ENCODE assay signal across 8 mouse cellular contexts in genomic region chr13:41249538-41250317, GRCm38 (mm10). TPM values are rescaled to one million over a fixed set of nuclear protein-coding genes. Genes with fewer than 3 reads are reported as not detected.
A peak's percentile ranks its signal among the peaks of the same experiment; 100 is the strongest.
DNase-seq lines count a peak whose midpoint lies in the region; ATAC-seq and TF ChIP-seq lines count a peak whose summit lies in the region.

Gene Smim13 (plus strand): TSS chr13:41249844.

- DNase-seq in A20 (ENCODE audit: low read depth, low spot score): peak; percentile 99
- peak; percentile 93 for DNase-seq in heart, adult 9 months (ENCODE audit: low spot score in 2 of 2)
- peak; percentile 67 to 75 for DNase-seq in monocyte, adult 2 months (ENCODE audit: low read depth in 1 of 2, low spot score in 2 of 2)
- DNase-seq in spleen, postnatal 36 days (ENCODE audit: low spot score in 2 of 2): peak; percentile 94 to 95

- H3K27ac ChIP-seq in bone marrow macrophage, adult 2 months (ENCODE audit: insufficient read depth, low read depth, low read length): peak within 1 kb of the TSS; percentile 85
- H3K27ac ChIP-seq in embryonic fibroblast, embryonic 13.5 days (ENCODE audit: insufficient read depth, low read length): peak within 1 kb of the TSS; percentile 62; the same call in 1 of the 2 replicates
- peak within 1 kb of the TSS; percentile 76 for H3K27ac ChIP-seq in kidney, embryonic 14.5 days (ENCODE audit: low read depth, low read length)
- H3K27ac ChIP-seq in limb, embryonic 15.5 days: peak within 1 kb of the TSS; percentile 95

- H3K4me1 ChIP-seq in bone marrow macrophage, adult 2 months (ENCODE audit: control insufficient read depth, insufficient read depth, low read length): peaks cover 12% of the 10 kb centered on the region
- no peaks in the 10 kb centered on the region for H3K4me1 ChIP-seq in embryonic fibroblast, embryonic 13.5 days (ENCODE audit: control insufficient read depth, insufficient read depth, low read length)
- peaks cover 4% of the 10 kb centered on the region; the same call in 1 of the 2 replicates for H3K4me1 ChIP-seq in kidney, embryonic 14.5 days (ENCODE audit: control insufficient read depth, insufficient read depth, low read length)
- H3K4me1 ChIP-seq in limb, embryonic 15.5 days: no peaks in the 10 kb centered on the region; the same call in 1 of the 2 replicates

- WGBS in kidney, embryonic 14.5 days: under 1% methylated on average over 58 of the region's 78 CpGs
- under 1% methylated on average over 62 of the region's 78 CpGs for WGBS in limb, embryonic 15.5 days

- H3K4me3 ChIP-seq in bone marrow macrophage, adult 2 months (ENCODE audit: insufficient read depth, low read length): peak within 1 kb of the TSS; percentile 99
- H3K4me3 ChIP-seq in embryonic fibroblast, embryonic 13.5 days (ENCODE audit: insufficient read depth, low read length): peak within 1 kb of the TSS; percentile 70
- H3K4me3 ChIP-seq in kidney, embryonic 14.5 days (ENCODE audit: low read length): peak within 1 kb of the TSS; percentile 79
- peak within 1 kb of the TSS; percentile 86 for H3K4me3 ChIP-seq in limb, embryonic 15.5 days

- H3K9ac ChIP-seq in kidney, embryonic 14.5 days (ENCODE audit: low read depth, low read length): peak within 1 kb of the TSS; percentile 83
- H3K9ac ChIP-seq in limb, embryonic 15.5 days: peak within 1 kb of the TSS; percentile 85

- H3K36me3 ChIP-seq in kidney, embryonic 14.5 days (ENCODE audit: control insufficient read depth, insufficient read depth, low read length): no peaks in the 10 kb centered on the region
- no peaks in the 10 kb centered on the region for H3K36me3 ChIP-seq in limb, embryonic 15.5 days

- H3K27me3 ChIP-seq in kidney, embryonic 14.5 days (ENCODE audit: control insufficient read depth, insufficient read depth, low read length): no peaks in the 10 kb centered on the region
- H3K27me3 ChIP-seq in limb, embryonic 15.5 days: no peaks in the 10 kb centered on the region

- no peak for TF ChIP-seq POLR2A in bone marrow macrophage, adult 2 months (IDR thresholded peaks at IDR 0.05; ENCODE audit: borderline replicate concordance, low read depth, low read length)
- peak; percentile 71 for TF ChIP-seq POLR2A in embryonic fibroblast, embryonic 13.5 days (IDR thresholded peaks at IDR 0.05; ENCODE audit: low read depth, low read length)

- H3K9me3 ChIP-seq in kidney, embryonic 14.5 days (ENCODE audit: control insufficient read depth, low read length): no peaks in the 10 kb centered on the region
- no peaks in the 10 kb centered on the region for H3K9me3 ChIP-seq in limb, embryonic 15.5 days

- peak; percentile 97 for ATAC-seq in kidney, embryonic 14.5 days (ENCODE audit: low FRiP score, low TSS enrichment)
- ATAC-seq in limb, embryonic 15.5 days (ENCODE audit: insufficient number of reproducible peaks, low FRiP score, low TSS enrichment, low read depth): peak; percentile 96

- peak within 1 kb of the TSS; percentile 71 for H3K4me2 ChIP-seq in kidney, embryonic 14.5 days (replicated peaks; ENCODE audit: low read depth, low read length)
- peak within 1 kb of the TSS; percentile 65 for H3K4me2 ChIP-seq in limb, embryonic 15.5 days

- no peak for TF ChIP-seq CTCF in bone marrow macrophage, adult 2 months (IDR thresholded peaks at IDR 0.05; ENCODE audit: low read depth, low read length)
- TF ChIP-seq CTCF in embryonic fibroblast, embryonic 13.5 days (IDR thresholded peaks at IDR 0.05; ENCODE audit: borderline replicate concordance, insufficient read depth, low read length): no peak

RNA-seq across cellular contexts. Expression of gene Smim13, which starts in this region (rescaled TPM):
- polyA plus RNA-seq in bone marrow macrophage, adult 2 months (2012; ENCODE audit: insufficient read depth, insufficient read length, missing spikeins): 21.2 and 24.1 TPM in 2 replicates
- 21.5 and 28.8 TPM in 2 replicates for polyA plus RNA-seq in embryonic fibroblast, embryonic 13.5 days (2011; ENCODE audit: insufficient read length, low read depth, missing spikeins)
- 7.2 and 11.0 TPM in 2 replicates for polyA plus RNA-seq in kidney, embryonic 14.5 days (2014; fragmentation: Nextera tagmentation; extraction: Ambion mirVana)
- polyA plus RNA-seq in limb, embryonic 15.5 days (2015; fragmentation: Nextera tagmentation; extraction: Ambion mirVana): 13.3 and 15.0 TPM in 2 replicates

Comparison
In these comparisons a context has a peak if more than half of its experiments do, and no peak if none do; other contexts are left out.
1. Peak in every context shown above with its lines: DNase-seq, ATAC-seq, H3K4me3 ChIP-seq and H3K27ac ChIP-seq.